Mouse (Mus musculus) heart, adult 2 months (tissue): Measurements from ENCODE around the gene Dcaf8.

ENCODE experiments used
- CTCF ChIP-seq: fragments of 200-600 bp; IDR thresholded peaks from 2 replicates; pipeline ENCODE4 v1.8.1; 2022; ENCODE audit warnings: antibody characterized with exemption, mild to moderate bottlenecking, moderate library complexity
- EP300 ChIP-seq: fragments of 200-500 bp; IDR thresholded peaks from 2 replicates; pipeline ENCODE4 v1.6.1; 2011; ENCODE audit warnings: low read depth, low read length, control low read depth; ENCODE audit not compliant: insufficient read depth
- POLR2A ChIP-seq: fragments of 200-500 bp; IDR thresholded peaks from 2 replicates; pipeline ENCODE4 v1.6.1; 2011; ENCODE audit warnings: mild to moderate bottlenecking, low read depth, low read length, control low read depth; ENCODE audit not compliant: insufficient read depth

GRCm38 (mm10) chr1:172242401-172242800 is 94.5 kb downstream of the Dcaf8 start:
- TF ChIP-seq CTCF (no peak), EP300 (no peak), POLR2A (0 out of 2 replicates have a peak, but pooled peaks have one; percentile 21)
